Mouse (Mus musculus) neural tube, embryonic 12.5 days (tissue): ENCODE measurements around the gene Dnttip1. TPM values are rescaled to one million over a fixed set of nuclear protein-coding genes. Genes with fewer than 3 reads are reported as not detected.
A peak's percentile ranks its signal among the peaks of the same experiment; 100 is the strongest.

ENCODE experiments used
- ATAC-seq: fragments of 200-750 bp; cut with Nextera tagmentation; 2 replicates; pipeline ENCODE4 v1.8.0; 2017; ENCODE audit warnings: low read depth, mild to moderate bottlenecking, moderate TSS enrichment, moderate library complexity; ENCODE audit not compliant: low FRiP score
- H3K27ac ChIP-seq: fragments of 300-500 bp; sonication (generic); 2 replicates; pipeline ENCODE4 v1.5.1; 2016
- H3K27me3 ChIP-seq: fragments of 300-500 bp; sonication (generic); replicated peaks from 2 replicates; pipeline ENCODE4 v1.6.1; 2016; ENCODE audit warnings: mild to moderate bottlenecking
- H3K36me3 ChIP-seq: fragments of 300-500 bp; sonication (generic); 2 replicates; pipeline ENCODE4 v1.6.1; 2016; ENCODE audit warnings: mild to moderate bottlenecking
- H3K4me1 ChIP-seq: fragments of 300-500 bp; sonication (generic); 2 replicates; pipeline ENCODE4 v1.6.1; 2016
- H3K4me2 ChIP-seq: fragments of 300-500 bp; sonication (generic); replicated peaks from 2 replicates; pipeline ENCODE4 v1.6.1; 2016; ENCODE audit warnings: mild to moderate bottlenecking
- H3K4me3 ChIP-seq: fragments of 300-500 bp; sonication (generic); 2 replicates; pipeline ENCODE4 v1.5.1; 2016
- H3K9ac ChIP-seq: fragments of 300-500 bp; sonication (generic); 2 replicates; pipeline ENCODE4 v1.6.1; 2016; ENCODE audit warnings: mild to moderate bottlenecking
- H3K9me3 ChIP-seq: fragments of 300-500 bp; sonication (generic); 2 replicates; pipeline ENCODE4 v1.6.1; 2016; ENCODE audit warnings: mild to moderate bottlenecking
- WGBS: fragments of 180-500 bp; shearing (Covaris S2); methylation state at CpG from one replicate; pipeline ENCODE4 v1.1.7; 2016; 5-methylcytosine and 5-hydroxymethylcytosine counted together
- polyA plus RNA-seq: library from polyadenylated mRNA; unstranded; fragments of >200 nt; fragmentation: Nextera tagmentation; extraction: Ambion mirVana; gene quantifications from 2 replicates; pipeline ENCODE4 v1.2.1, GENCODE M21; 2016

Gene Dnttip1
- polyA plus RNA-seq, 1 experiment from 2014 or later: 92.2 TPM

GRCm38 (mm10) chr2:164773989-164774364 lies 28.2 kb downstream of the Dnttip1 start:
- WGBS: 92% methylated on average over 5 of the region's 5 CpGs
- Histone ChIP-seq H3K9ac (no peak overlapping the region), H3K27ac (no peak overlapping the region), H3K9me3 (no peaks in the 10 kb centered on the region), H3K4me2 (no peak overlapping the region), H3K27me3 (no peaks in the 10 kb centered on the region), H3K4me3 (no peak overlapping the region), H3K4me1 (peaks cover 22% of the 10 kb centered on the region), H3K36me3 (peaks cover 15% of the 10 kb centered on the region)
- ATAC-seq: no peak

DNA sequence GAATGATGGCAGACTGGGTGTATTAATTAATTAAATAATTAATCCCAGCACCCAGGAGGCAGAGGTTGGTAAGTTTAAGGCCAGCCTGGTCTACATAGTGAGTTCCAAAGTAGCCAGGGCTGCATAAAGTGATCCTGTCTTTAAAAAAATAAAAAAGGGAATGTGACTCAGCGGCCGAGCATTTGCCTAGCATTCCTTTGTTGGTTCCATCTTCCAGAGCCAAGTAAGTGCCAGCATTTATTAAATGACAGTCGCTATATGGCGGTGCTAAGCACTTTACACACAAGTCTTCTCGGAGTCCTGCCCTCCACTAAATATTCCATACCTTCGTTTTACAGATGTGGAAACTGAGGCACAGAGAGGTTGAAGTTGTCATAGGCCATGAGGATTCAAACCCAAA lies 30.3 kb downstream of the Dnttip1 start:
- Histone ChIP-seq H3K27ac (no peak overlapping the region), H3K4me3 (no peak overlapping the region), H3K36me3 (peaks cover 14% of the 10 kb centered on the region), H3K27me3 (no peaks in the 10 kb centered on the region), H3K9ac (no peak overlapping the region), H3K4me2 (no peak overlapping the region), H3K9me3 (no peaks in the 10 kb centered on the region), H3K4me1 (peaks cover 9% of the 10 kb centered on the region)
- no peak for ATAC-seq
- 85% methylated on average over 6 of the region's 6 CpGs for WGBS

DNA sequence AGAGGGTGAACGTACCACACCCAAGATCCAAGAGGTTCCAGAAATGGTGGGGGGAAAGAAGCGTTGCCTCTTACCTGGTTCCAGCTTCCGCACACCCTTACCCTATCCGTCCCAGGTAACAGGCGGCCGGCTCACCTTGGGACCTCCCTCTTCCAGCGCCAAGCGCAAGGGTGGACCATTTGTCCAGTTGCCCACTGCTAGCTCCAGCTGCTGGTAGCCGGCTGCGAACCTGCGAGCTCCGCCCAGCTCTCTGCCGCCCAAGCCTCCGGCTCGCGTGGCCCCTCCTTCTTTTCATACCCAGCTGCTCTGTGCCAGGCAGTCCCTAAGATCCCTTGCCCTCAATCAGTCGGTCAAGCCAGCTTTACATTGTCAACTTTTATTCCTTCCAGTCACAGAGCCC lies 31.0 kb downstream of the Dnttip1 start:
- 66% methylated on average over 17 of the region's 17 CpGs for WGBS
- ATAC-seq: no peak
- H3K4me1 ChIP-seq: peaks cover 2% of the 10 kb centered on the region; the same call in 1 of the 2 replicates
- no peaks in the 10 kb centered on the region for H3K27me3 ChIP-seq
- H3K36me3 ChIP-seq: peaks cover 7% of the 10 kb centered on the region; the same call in 1 of the 2 replicates
- H3K4me2 ChIP-seq: no peak overlapping the region
- no peaks in the 10 kb centered on the region for H3K9me3 ChIP-seq
- H3K4me3 ChIP-seq: no peak overlapping the region
- H3K27ac ChIP-seq: no peak overlapping the region
- H3K9ac ChIP-seq: no peak overlapping the region

DNA sequence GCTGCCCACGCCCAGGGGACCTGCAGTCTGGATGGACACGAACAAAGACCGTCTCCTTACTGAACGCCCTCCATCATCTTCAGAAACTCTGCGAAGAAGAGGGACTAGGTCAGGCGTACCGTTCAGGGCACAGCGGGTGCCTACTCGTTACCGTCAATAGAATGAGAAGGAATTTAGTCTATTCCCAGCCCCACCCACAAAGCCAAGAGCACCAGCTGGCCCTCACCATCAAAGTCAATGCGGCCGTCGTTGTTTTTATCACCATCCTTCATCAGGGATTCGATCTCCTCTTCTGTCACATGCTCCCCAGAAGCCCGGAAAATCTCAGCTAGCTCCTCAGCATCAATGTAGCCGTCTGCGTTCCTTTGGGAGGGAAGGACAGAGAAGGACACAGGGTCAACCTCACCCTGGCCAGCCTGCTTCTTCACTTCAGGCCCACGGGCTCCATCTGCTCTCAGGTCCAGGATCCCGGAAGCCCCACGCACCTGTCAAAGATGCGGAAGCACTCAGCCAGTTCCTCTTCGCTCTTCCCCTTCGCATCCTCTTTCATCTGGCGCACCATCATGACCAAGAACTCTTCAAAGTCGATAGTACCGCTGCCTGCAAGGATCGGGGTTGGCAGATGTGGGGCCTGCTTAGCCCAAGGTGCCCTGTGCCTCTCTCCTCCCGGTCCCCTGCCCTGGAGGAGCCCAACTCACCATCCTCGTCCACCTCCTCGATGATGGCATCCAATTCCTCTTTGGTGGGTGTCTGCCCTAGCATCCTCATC lies 31.6 kb downstream of the Dnttip1 start:
- no peak overlapping the region for H3K27ac ChIP-seq
- ATAC-seq: no peak
- H3K4me3 ChIP-seq: no peak overlapping the region
- no peaks in the 10 kb centered on the region for H3K4me1 ChIP-seq
- H3K4me2 ChIP-seq: no peak overlapping the region
- 0 out of 2 replicates have a peak, but pooled peaks cover 1% of the 10 kb centered on the region for H3K36me3 ChIP-seq
- no peak overlapping the region; the same call in 1 of the 2 replicates for H3K9ac ChIP-seq
- 83% methylated on average over 30 of the region's 30 CpGs for WGBS
- H3K27me3 ChIP-seq: no peaks in the 10 kb centered on the region
- no peaks in the 10 kb centered on the region for H3K9me3 ChIP-seq

GRCm38 (mm10) chr2:164778015-164778287 lies 32.2 kb downstream of the Dnttip1 start:
- H3K36me3 ChIP-seq: no peaks in the 10 kb centered on the region
- H3K27me3 ChIP-seq: no peaks in the 10 kb centered on the region
- WGBS: 92% methylated on average over 11 of the region's 11 CpGs
- H3K27ac ChIP-seq: no peak overlapping the region
- H3K4me3 ChIP-seq: no peak overlapping the region
- no peaks in the 10 kb centered on the region for H3K4me1 ChIP-seq
- H3K9ac ChIP-seq: no peak overlapping the region
- no peak overlapping the region for H3K4me2 ChIP-seq
- H3K9me3 ChIP-seq: no peaks in the 10 kb centered on the region
- ATAC-seq: no peak

DNA sequence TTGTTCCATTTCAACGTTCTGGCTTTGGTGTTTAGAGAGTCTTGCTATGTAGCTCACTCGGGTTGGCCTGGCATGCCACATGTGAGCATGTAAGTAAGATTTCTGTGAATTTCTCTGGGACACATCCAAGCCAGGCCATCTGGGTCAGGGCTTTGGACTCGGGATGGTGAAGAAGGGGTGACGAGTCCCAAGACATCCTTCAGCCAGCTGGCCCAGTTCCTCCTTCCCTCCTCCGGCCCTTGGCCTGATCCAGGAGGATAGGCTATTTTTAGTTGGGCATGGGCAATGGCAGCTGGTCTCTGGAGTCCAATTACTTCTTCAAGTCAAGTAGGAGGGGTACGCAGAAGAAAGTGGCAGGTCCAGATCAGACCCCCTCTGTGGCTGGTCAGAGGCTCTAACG lies 33.0 kb downstream of the Dnttip1 start:
- H3K27me3 ChIP-seq: no peaks in the 10 kb centered on the region
- ATAC-seq: no peak
- no peak overlapping the region for H3K27ac ChIP-seq
- no peaks in the 10 kb centered on the region for H3K9me3 ChIP-seq
- H3K4me1 ChIP-seq: no peaks in the 10 kb centered on the region
- H3K4me2 ChIP-seq: no peak overlapping the region
- H3K9ac ChIP-seq: no peak overlapping the region
- 87% methylated on average over 7 of the region's 7 CpGs for WGBS
- H3K36me3 ChIP-seq: no peaks in the 10 kb centered on the region
- H3K4me3 ChIP-seq: no peak overlapping the region

DNA sequence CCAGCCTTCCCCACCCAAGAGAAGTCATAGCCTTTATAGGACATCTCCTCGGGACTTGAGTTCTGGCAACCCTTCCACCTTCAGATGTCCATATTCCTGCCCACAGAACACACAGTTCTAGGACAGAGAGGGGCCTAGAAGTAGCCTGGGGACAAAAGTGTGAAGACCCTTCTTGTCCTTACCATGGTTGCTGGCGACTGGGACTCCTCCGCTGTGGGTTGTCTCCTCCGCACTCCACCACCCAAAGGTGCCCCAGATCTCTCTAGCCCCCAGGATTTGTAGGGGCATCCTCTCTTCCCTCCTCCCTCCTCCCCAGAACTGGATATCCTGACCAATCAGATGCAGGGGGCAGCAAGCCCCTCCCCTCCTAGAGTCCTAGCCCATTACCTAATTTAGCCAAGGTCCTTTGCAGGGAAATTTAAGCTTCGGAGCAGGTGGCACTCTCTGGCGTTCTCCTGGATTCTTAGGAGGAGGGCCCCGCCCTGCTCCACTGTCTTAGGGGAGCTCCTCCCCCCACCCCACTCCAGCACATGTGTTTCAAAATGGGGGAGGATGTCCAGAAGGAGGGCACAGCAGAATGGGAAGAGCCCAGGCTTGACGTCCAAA lies 33.8 kb downstream of the Dnttip1 start, which contains the start of gene Tnnc2:
TSS of gene Tnnc2 (minus strand) at position 487 of the 606 bp plus-strand sequence.
- Histone ChIP-seq H3K9ac (no peak within 1 kb of the TSS), H3K27me3 (no peaks in the 10 kb centered on the region), H3K4me1 (no peaks in the 10 kb centered on the region), H3K9me3 (no peaks in the 10 kb centered on the region), H3K4me3 (no peak within 1 kb of the TSS), H3K4me2 (no peak within 1 kb of the TSS), H3K27ac (no peak within 1 kb of the TSS), H3K36me3 (no peaks in the 10 kb centered on the region)
- no peak for ATAC-seq
- WGBS: 72% methylated on average over 8 of the region's 8 CpGs

- no peak for ATAC-seq
- H3K9me3 ChIP-seq: no peaks in the 10 kb centered on the region
- 67% methylated on average over 4 of the region's 4 CpGs for WGBS
These were observed 36.1 kb downstream of the Dnttip1 start for GRCm38 (mm10) chr2:164781876-164782275.

DNA sequence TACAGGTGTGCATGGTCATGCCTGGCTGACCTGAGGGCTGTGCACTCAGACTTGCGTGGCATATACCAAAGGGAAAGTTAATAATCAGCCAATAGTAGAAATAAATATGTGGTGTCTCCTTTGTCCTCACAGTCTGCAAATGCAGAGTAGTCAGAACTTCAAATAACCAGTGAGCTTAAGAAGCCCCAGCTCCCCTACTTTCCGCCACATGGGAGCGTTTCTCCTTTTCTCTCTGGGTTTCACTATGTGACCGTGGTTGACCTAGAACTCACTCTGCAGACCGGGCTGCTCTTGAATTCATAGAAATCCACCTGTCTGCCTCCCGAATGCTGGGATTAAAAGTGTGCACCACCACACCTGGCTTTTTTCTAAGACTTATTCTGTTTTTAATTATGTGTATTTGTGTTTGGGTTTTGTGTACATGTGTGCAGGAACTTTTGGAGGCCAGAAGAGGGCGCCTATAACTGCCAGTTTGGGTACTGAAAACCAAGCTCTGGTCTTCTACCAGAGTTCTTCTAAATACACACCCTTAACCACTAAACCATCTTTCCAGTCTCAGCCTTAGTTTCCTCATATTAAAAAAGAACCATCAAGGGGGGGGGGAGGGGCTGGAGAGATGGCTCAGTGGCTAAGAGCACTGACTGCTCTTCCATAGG lies 38.3 kb downstream of the Dnttip1 start:
- no peak for ATAC-seq
- Histone ChIP-seq H3K4me1 (no peaks in the 10 kb centered on the region), H3K9me3 (no peaks in the 10 kb centered on the region), H3K27ac (no peak overlapping the region), H3K9ac (no peak overlapping the region), H3K36me3 (peaks cover 2% of the 10 kb centered on the region; the same call in 1 of the 2 replicates), H3K4me3 (no peak overlapping the region), H3K27me3 (no peaks in the 10 kb centered on the region), H3K4me2 (no peak overlapping the region)
- WGBS: 79% methylated on average over 7 of the region's 7 CpGs

More at GRCm38 (mm10) chr2:164781876-164782275, 36.1 kb downstream of the Dnttip1 start:
- no peaks in the 10 kb centered on the region for H3K36me3 ChIP-seq
- no peak overlapping the region for H3K4me3 ChIP-seq
- no peak overlapping the region for H3K9ac ChIP-seq
- H3K27me3 ChIP-seq: no peaks in the 10 kb centered on the region
- no peak overlapping the region for H3K4me2 ChIP-seq
- no peak overlapping the region for H3K27ac ChIP-seq
- H3K4me1 ChIP-seq: no peaks in the 10 kb centered on the region

DNA sequence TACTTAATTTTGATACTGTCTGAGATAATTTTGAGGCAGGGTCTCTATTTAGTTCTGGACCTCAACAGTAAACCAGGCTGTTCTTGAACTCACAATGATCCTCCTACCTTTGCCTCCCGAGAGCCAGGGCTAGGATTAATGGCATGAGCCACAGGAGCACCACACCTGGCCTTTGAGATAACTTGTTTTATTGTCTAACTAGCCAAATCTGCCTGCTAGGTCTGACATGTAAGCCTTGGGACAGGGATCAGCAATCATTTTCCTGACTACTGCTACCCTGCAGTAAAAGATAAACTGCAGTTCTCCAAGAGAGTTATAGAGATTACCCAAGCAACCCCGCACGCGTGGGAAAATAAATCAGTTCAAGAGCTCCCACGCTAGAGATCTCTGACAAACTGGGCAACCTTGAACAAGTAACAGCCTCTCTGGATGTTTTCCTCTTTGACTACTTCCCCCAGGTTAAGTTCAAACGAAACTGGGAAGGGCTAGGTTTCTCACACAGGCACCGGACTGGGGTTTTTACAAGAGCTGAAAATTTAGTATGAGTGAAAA lies 39.2 kb downstream of the Dnttip1 start:
- Histone ChIP-seq H3K27me3 (no peaks in the 10 kb centered on the region), H3K4me3 (peak overlapping the region; percentile 60)
- WGBS: 12% methylated on average over 7 of the region's 7 CpGs

DNA sequence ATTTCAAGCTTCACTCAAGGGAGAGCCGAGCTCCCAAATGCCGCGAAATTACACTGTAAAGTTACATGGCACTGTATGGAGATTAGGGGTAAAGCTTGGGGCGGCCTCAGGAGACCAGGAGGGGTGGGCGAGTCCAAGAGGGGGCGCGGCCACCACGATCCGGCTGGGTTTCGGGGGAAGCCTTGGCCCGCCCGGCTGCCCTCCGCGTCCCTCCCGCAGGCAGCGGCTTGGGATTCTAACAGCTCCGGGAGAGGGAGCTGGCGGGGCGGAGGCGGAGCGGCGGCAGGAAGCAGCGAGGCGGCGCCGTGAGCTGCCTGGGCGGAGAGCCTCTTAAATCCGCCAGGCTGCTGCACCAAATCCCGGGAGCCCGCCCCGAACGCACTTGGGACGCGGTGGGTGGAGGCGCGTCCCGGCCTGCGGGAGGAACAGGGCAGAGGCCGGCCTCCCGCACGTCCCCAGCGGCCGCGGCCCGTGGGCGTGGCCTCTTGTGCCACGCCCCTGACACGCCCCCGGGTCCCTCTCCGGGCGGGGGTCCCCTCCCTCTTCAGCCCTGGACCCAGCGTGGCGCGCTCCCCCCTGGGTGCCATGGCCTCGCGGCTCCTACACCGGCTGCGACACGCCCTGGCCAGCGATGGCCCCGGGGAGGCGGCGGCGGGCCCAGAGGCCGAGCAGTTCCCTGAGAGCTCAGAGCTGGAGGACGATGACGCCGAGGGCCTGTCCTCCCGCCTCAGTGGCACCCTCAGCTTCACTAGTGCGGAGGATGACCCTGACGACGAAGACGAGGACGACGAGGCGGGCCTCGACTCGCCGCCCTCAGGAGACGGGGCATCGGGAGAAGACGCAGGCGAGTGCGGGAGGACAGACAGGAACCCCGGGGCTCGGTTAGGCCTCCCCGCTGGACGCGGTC lies 40.0 kb downstream of the Dnttip1 start, which contains the start of gene Snx21:
TSS of gene Snx21 (plus strand) at position 343 of the 907 bp plus-strand sequence.
- Histone ChIP-seq H3K9ac (peak within 1 kb of the TSS; percentile 71), H3K27me3 (no peaks in the 10 kb centered on the region), H3K4me3 (peak within 1 kb of the TSS; percentile 60), H3K4me2 (peak within 1 kb of the TSS; percentile 93), H3K9me3 (no peaks in the 10 kb centered on the region), H3K36me3 (peaks cover 3% of the 10 kb centered on the region; the same call in 1 of the 2 replicates), H3K4me1 (no peaks in the 10 kb centered on the region), H3K27ac (0 out of 2 replicates have a peak within 1 kb of the TSS, but pooled peaks have one; percentile 17)
- peak; percentile 85 for ATAC-seq
- under 1% methylated on average over 84 of the region's 89 CpGs for WGBS

More for the DNA sequence above, 39.2 kb downstream of the Dnttip1 start:
- H3K9me3 ChIP-seq: no peaks in the 10 kb centered on the region
- H3K36me3 ChIP-seq: peaks cover 3% of the 10 kb centered on the region; the same call in 1 of the 2 replicates
- H3K9ac ChIP-seq: peak overlapping the region; percentile 71; the same call in 1 of the 2 replicates
- H3K27ac ChIP-seq: no peak overlapping the region
- ATAC-seq: no peak
- H3K4me2 ChIP-seq: peak overlapping the region; percentile 93
- H3K4me1 ChIP-seq: no peaks in the 10 kb centered on the region
